9 mouse cellular contexts compared by ENCODE assay signal in the genomic region with DNA sequence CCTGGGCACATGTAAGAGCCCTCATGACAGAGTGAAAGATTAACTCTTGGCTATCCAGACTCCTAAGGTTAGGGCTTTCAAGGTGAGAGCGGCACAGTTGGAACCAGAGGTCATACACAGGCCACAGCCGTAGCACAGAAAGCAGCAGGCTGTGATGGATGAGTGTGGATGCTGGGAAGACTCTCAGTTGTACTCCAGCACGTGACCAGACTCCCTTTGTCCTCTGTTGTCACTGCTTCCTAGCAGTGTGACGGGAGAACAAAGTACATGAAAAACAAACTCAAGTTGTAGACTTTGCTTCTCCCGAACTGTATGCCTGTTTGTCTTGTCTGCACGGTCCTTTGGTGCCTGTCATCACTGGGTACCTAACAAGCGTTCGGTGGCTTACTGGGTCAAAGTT. TPM values are rescaled to one million over a fixed set of nuclear protein-coding genes. Genes with fewer than 3 reads are reported as not detected.
DNase-seq lines count a peak whose midpoint lies in the region; ATAC-seq lines count a peak whose summit lies in the region.
"Had no signal": no experiment of that assay in that cellular context is flagged by ENCODE, and none has a peak within 500 bp of the region (broad histone marks: within the 10 kb centered on the region; RNA-seq: fewer than 3 reads in every experiment).

No protein-coding gene starts in this region.

- no peak overlapping the region for H3K4me2 ChIP-seq in hindbrain, embryonic 14.5 days (replicated peaks)
- no peak overlapping the region for H3K4me2 ChIP-seq in stomach, embryonic 14.5 days (replicated peaks; ENCODE audit: low read depth, low read length)

- ATAC-seq in hindbrain, embryonic 14.5 days (ENCODE audit: low FRiP score), result no peak
- peak; percentile 30; the same call in 1 of the 2 replicates for ATAC-seq in stomach, embryonic 14.5 days (ENCODE audit: insufficient number of reproducible peaks, insufficient read depth, low FRiP score, low read depth)
- ATAC-seq in CD4-positive, CD25-positive, alpha-beta regulatory T cell, adult 4 months, result no peak

- H3K27ac ChIP-seq in hindbrain, embryonic 10.5 days, result peak overlapping the region; percentile 50; the same call in 1 of the 2 replicates
- no peak overlapping the region for H3K27ac ChIP-seq in hindbrain, embryonic 14.5 days
- H3K27ac ChIP-seq in limb, embryonic 10.5 days, result no peak overlapping the region
- no peak overlapping the region for H3K27ac ChIP-seq in stomach, embryonic 14.5 days (ENCODE audit: low read length)

- H3K9me3 ChIP-seq in hindbrain, embryonic 10.5 days, result no peaks in the 10 kb centered on the region
- no peaks in the 10 kb centered on the region for H3K9me3 ChIP-seq in hindbrain, embryonic 14.5 days (ENCODE audit: control insufficient read depth, low read length)
- no peaks in the 10 kb centered on the region for H3K9me3 ChIP-seq in limb, embryonic 10.5 days (replicated peaks)
- no peaks in the 10 kb centered on the region for H3K9me3 ChIP-seq in stomach, embryonic 14.5 days (ENCODE audit: control insufficient read depth, low read depth, low read length)

- peaks cover 35% of the 10 kb centered on the region for H3K4me1 ChIP-seq in hindbrain, embryonic 10.5 days (replicated peaks)
- H3K4me1 ChIP-seq in hindbrain, embryonic 14.5 days (replicated peaks; ENCODE audit: control insufficient read depth, insufficient read depth, low read length), result peaks cover 14% of the 10 kb centered on the region; the same call in 1 of the 2 replicates
- peaks cover 29% of the 10 kb centered on the region for H3K4me1 ChIP-seq in limb, embryonic 10.5 days
- H3K4me1 ChIP-seq in stomach, embryonic 14.5 days (ENCODE audit: control insufficient read depth, insufficient read depth, low read length), result peaks cover 18% of the 10 kb centered on the region

- no peaks in the 10 kb centered on the region for H3K36me3 ChIP-seq in hindbrain, embryonic 10.5 days
- H3K36me3 ChIP-seq in hindbrain, embryonic 14.5 days (replicated peaks; ENCODE audit: control insufficient read depth, insufficient read depth), result no peaks in the 10 kb centered on the region
- H3K36me3 ChIP-seq in limb, embryonic 10.5 days, result no peaks in the 10 kb centered on the region
- H3K36me3 ChIP-seq in stomach, embryonic 14.5 days (ENCODE audit: control insufficient read depth, insufficient read depth, low read length), result no peaks in the 10 kb centered on the region

- 30% methylated on average over 8 of the region's 8 CpGs for WGBS in hindbrain, embryonic 10.5 days
- 9% methylated on average over 8 of the region's 8 CpGs for WGBS in hindbrain, embryonic 14.5 days
- WGBS in limb, embryonic 10.5 days, result 15% methylated on average over 8 of the region's 8 CpGs
- 11% methylated on average over 8 of the region's 8 CpGs for WGBS in stomach, embryonic 14.5 days

- no peak overlapping the region for H3K4me3 ChIP-seq in hindbrain, embryonic 10.5 days
- no peak overlapping the region for H3K4me3 ChIP-seq in hindbrain, embryonic 14.5 days (replicated peaks; ENCODE audit: low read length)
- H3K4me3 ChIP-seq in limb, embryonic 10.5 days, result no peak overlapping the region
- H3K4me3 ChIP-seq in stomach, embryonic 14.5 days (ENCODE audit: low read depth, low read length), result no peak overlapping the region

- 0 out of 2 replicates have a peak, but pooled peaks cover 4% of the 10 kb centered on the region for H3K27me3 ChIP-seq in hindbrain, embryonic 10.5 days (ENCODE audit: insufficient read depth, poor library complexity, severe bottlenecking)
- H3K27me3 ChIP-seq in hindbrain, embryonic 14.5 days (ENCODE audit: control insufficient read depth, insufficient read depth, low read length), result no peaks in the 10 kb centered on the region
- H3K27me3 ChIP-seq in limb, embryonic 10.5 days (ENCODE audit: low read depth, poor library complexity, severe bottlenecking), result no peaks in the 10 kb centered on the region
- H3K27me3 ChIP-seq in stomach, embryonic 14.5 days (ENCODE audit: control insufficient read depth, insufficient read depth, low read length), result no peaks in the 10 kb centered on the region
- H3K27me3 ChIP-seq: CH12.LX had no signal

- H3K9ac ChIP-seq in hindbrain, embryonic 14.5 days, result no peak overlapping the region
- H3K9ac ChIP-seq in stomach, embryonic 14.5 days (replicated peaks; ENCODE audit: low read depth, low read length), result no peak overlapping the region

- intact Hi-C loops in left cerebral cortex, postnatal 4 days (cut with DNase I), result loop anchor here (10.0 kb wide), 2 partner anchors 84 to 254 kb away; no protein-coding TSS in a partner anchor

- peak; percentile 39 for DNase-seq in hindbrain, embryonic 10.5 days (ENCODE audit: low spot score)
- no peak for DNase-seq in hindbrain, embryonic 14.5 days (ENCODE audit: low spot score)
- DNase-seq in heart, postnatal 4 days, result peak; percentile 8
- DNase-seq in limb, embryonic 10.5 days (ENCODE audit: low spot score), result peak; percentile 37
- DNase-seq in cerebellum, adult 11-12 months, result no peak
- no peak for DNase-seq in left cerebral cortex, postnatal 4 days

RNA-seq across cellular contexts. Expression of a gene that starts 1.8 kb away (rescaled TPM):
- 6.8 and 7.6 TPM in 2 replicates for polyA plus RNA-seq in hindbrain, embryonic 10.5 days (2016; fragmentation: Nextera tagmentation; extraction: Ambion mirVana)
- polyA plus RNA-seq in hindbrain, embryonic 14.5 days (2014; fragmentation: Nextera tagmentation; extraction: Ambion mirVana), result 9.2 and 10.3 TPM in 2 replicates
- 100 to 1,000 TPM; 129 to 144 TPM for total RNA-seq in heart, postnatal 4 days (2021)
- polyA plus RNA-seq in limb, embryonic 10.5 days (2016; fragmentation: Nextera tagmentation; extraction: Ambion mirVana), result 8.2 and 8.3 TPM in 2 replicates
- 14.7 and 16.2 TPM in 2 replicates for polyA plus RNA-seq in stomach, embryonic 14.5 days (2014; fragmentation: Nextera tagmentation; extraction: Ambion mirVana)
- polyA plus RNA-seq in CD4-positive, CD25-positive, alpha-beta regulatory T cell, adult 4 months (2017; shearing (Covaris generic)), result 1 to 10 TPM; 6.0 to 6.2 TPM
- total RNA-seq in left cerebral cortex, postnatal 4 days (2021), result 10 to 100 TPM; 16.8 to 17.1 TPM

Comparison
In these comparisons a context has a peak if more than half of its experiments do, and no peak if none do; other contexts are left out.
1. DNase-seq: peak in hindbrain, embryonic 10.5 days (single experiment), heart, postnatal 4 days (single experiment) and limb, embryonic 10.5 days (single experiment); none in hindbrain, embryonic 14.5 days (single experiment), cerebellum, adult 11-12 months (single experiment) and left cerebral cortex, postnatal 4 days (single experiment).